Mouse (Mus musculus): ENCODE results near the gene Chrna3. TPM values are rescaled to one million over a fixed set of nuclear protein-coding genes. Genes with fewer than 3 reads are reported as not detected.
A peak's percentile ranks its signal among the peaks of the same experiment; 100 is the strongest.

Gene Chrna3
- polyA plus RNA-seq, 1 experiment from 2014 or later, result not detected

DNA sequence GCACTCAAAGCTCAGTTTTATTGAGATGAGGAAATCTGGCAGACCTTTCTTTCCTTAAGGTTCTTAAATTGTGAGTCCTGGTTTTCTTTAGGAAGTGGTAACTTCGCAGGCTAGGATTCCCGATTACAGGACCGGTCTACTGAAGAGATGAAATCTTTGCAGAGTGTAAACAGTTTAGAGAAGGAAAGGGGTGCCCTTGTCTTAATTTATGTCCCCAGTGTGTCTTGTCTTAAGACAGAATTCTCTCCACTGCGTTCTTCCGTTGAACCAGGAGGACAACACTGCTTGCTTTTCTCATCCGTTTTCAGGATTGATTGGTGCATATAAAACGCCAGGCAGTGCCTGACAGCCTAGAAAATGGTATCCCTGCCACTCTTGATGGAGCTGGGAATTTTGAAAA, 44.0 kb downstream of the Chrna3 start:
- Histone ChIP-seq H3K36me3 (replicated peaks; ENCODE audit: insufficient read depth, low read length) (no peaks in the 10 kb centered on the region), H3K4me1 (ENCODE audit: insufficient read depth) (peaks cover 10% of the 10 kb centered on the region), H3K4me2 (ENCODE audit: low read depth, low read length) (no peak overlapping the region), H3K9me3 (ENCODE audit: low read length) (no peaks in the 10 kb centered on the region), H3K4me3 (ENCODE audit: low read depth, low read length) (peak overlapping the region; percentile 56; the same call in 1 of the 2 replicates), H3K27ac (ENCODE audit: low read depth) (no peak overlapping the region), H3K27me3 (ENCODE audit: insufficient read depth, low read length) (peaks cover 40% of the 10 kb centered on the region), H3K9ac (replicated peaks) (no peak overlapping the region)
- 7% methylated on average over 7 of the region's 7 CpGs for WGBS (ENCODE audit: insufficient replicate concordance)
- DNase-seq (no peak), ATAC-seq (no peak)
- TF ChIP-seq EP300 (IDR thresholded peaks at IDR 0.05; ENCODE audit: low read depth) (no peak), CTCF (IDR thresholded peaks at IDR 0.05; ENCODE audit: low read depth) (no peak)

DNA sequence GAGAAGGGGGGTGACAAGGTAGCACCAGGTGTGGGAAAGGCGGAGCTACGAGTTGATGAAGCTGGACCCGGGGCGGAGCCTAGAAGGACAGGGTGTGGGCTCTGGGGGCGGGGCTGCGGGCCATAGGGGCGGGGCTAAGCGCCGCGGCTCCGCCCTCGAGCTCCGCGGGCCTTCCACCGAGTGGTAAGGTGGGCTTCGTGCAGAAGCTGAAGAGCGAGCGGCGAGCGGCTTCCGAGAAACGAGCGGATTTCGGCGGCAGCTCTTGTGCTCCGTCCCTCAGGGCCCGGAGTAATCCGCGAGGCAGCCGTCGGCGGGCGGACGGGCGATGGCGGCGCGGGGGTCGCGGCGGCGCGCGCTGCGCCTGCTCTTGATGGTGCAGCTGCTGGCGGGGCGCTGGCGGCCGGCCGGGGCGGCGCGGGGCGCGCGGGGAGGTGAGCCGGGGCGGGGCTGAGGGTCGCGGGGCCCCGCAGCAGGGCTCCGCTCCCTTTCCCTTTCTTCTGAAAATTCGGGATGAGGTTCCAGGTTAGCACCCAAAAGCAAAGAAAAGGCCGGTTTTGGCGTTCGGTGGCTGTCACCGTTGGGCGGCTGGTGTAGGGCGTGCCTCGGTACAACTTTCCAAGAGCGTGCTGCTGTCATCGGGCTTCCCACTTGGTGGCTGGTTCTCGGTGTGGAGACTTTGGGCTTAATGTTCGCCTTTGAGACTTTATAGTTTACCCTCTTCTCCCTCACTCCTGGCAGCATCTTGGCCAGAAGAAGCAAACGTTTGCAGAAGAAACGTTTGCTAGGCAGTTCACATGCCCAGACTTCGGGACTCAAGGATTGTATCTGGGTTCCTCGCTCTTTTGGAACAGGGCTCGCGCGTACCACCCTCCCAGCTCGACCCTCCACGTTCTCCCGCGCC, 44.8 kb downstream of the Chrna3 start:
- Histone ChIP-seq H3K4me1 (ENCODE audit: insufficient read depth) (peaks cover 10% of the 10 kb centered on the region), H3K4me3 (ENCODE audit: low read depth, low read length) (peak overlapping the region; percentile 56), H3K27me3 (ENCODE audit: insufficient read depth, low read length) (peaks cover 40% of the 10 kb centered on the region), H3K36me3 (replicated peaks; ENCODE audit: insufficient read depth, low read length) (no peaks in the 10 kb centered on the region), H3K4me2 (ENCODE audit: low read depth, low read length) (peak overlapping the region; percentile 91), H3K9me3 (ENCODE audit: low read length) (no peaks in the 10 kb centered on the region), H3K27ac (ENCODE audit: low read depth) (no peak overlapping the region), H3K9ac (replicated peaks) (no peak overlapping the region)
- no peak for TF ChIP-seq EP300 (IDR thresholded peaks at IDR 0.05; ENCODE audit: low read depth)
- TF ChIP-seq CTCF (IDR thresholded peaks at IDR 0.05; ENCODE audit: low read depth), result no peak
- peak; percentile 67; the same call in 1 of the 2 replicates for ATAC-seq
- WGBS (ENCODE audit: insufficient replicate concordance), result under 1% methylated on average over 74 of the region's 85 CpGs
- DNase-seq, result peak; percentile 60

DNA sequence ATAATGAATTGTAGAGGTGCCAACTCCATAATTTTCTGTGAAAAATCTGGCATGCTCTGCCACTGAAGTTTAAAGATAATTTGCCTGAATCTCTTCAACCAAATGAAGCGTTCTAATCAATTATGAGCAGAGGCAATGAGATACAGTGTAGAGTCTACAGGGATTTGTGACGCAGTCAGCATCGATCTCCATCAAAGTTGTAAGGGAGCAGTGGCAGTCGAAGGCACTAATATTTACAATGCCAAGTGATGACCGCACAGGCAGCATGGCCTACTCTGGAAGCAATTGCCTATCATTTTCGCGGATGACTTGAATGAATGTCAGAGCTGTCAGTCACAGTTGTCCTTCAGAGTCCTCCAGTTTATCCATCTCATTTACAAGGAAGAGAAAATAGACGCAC, 45.7 kb downstream of the Chrna3 start, which contains the start of gene Chrna5:
Gene Chrna5 (plus strand): TSS at position 207 of the 400 bp plus-strand sequence.
- Histone ChIP-seq H3K9ac (replicated peaks) (no peak within 1 kb of the TSS), H3K4me2 (ENCODE audit: low read depth, low read length) (peak within 1 kb of the TSS; percentile 91), H3K36me3 (replicated peaks; ENCODE audit: insufficient read depth, low read length) (no peaks in the 10 kb centered on the region), H3K4me1 (ENCODE audit: insufficient read depth) (peaks cover 10% of the 10 kb centered on the region), H3K27ac (ENCODE audit: low read depth) (no peak within 1 kb of the TSS), H3K9me3 (ENCODE audit: low read length) (no peaks in the 10 kb centered on the region), H3K27me3 (ENCODE audit: insufficient read depth, low read length) (peaks cover 40% of the 10 kb centered on the region), H3K4me3 (ENCODE audit: low read depth, low read length) (peak within 1 kb of the TSS; percentile 56)
- 61% methylated on average over 8 of the region's 8 CpGs for WGBS (ENCODE audit: insufficient replicate concordance)
- DNase-seq, result no peak
- no peak for ATAC-seq
- TF ChIP-seq CTCF (IDR thresholded peaks at IDR 0.05; ENCODE audit: low read depth), result no peak
- TF ChIP-seq EP300 (IDR thresholded peaks at IDR 0.05; ENCODE audit: low read depth), result no peak

DNA sequence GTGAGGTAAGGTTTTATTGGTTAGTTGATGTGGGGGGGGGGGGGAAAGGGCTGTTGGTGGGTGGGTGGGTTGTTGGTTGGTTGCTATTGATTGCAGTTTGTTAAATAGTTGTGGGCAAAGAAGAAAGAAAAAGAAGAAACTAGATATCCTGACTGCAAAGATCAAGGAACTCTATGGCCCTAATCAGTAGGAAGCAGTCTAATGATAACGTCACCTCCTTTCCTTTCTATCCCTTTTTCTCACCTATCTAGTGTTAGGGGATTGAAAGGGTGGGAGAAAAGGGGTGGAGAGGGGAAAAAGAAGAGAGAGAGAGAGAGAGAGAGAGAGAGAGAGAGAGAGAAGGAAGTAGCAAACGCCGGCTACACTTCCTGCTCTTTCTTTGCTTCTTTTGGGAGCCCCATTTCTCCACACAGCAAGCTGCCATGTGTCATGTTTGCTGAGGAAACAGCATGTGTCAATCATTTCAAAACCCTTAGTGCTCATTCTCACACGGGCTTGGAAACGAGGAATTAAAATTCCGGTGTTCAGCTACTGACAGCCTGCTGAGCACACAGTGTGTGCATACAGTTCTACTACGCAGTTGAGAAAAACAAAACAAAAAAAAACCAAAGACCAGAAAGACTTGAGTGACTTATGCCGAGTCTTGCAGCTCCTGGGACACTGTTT, 56.3 kb downstream of the Chrna3 start:
- no peak overlapping the region for H3K27ac ChIP-seq (ENCODE audit: low read depth)
- no peak overlapping the region for H3K4me2 ChIP-seq (ENCODE audit: low read depth, low read length)
- DNase-seq, result no peak
- H3K36me3 ChIP-seq (replicated peaks; ENCODE audit: insufficient read depth, low read length), result no peaks in the 10 kb centered on the region
- no peak for ATAC-seq
- WGBS (ENCODE audit: insufficient replicate concordance), result 34% methylated on average over 8 of the region's 8 CpGs
- no peaks in the 10 kb centered on the region for H3K9me3 ChIP-seq (ENCODE audit: low read length)
- H3K4me3 ChIP-seq (ENCODE audit: low read depth, low read length), result no peak overlapping the region
- H3K27me3 ChIP-seq (ENCODE audit: insufficient read depth, low read length), result no peaks in the 10 kb centered on the region
- no peaks in the 10 kb centered on the region for H3K4me1 ChIP-seq (ENCODE audit: insufficient read depth)
- H3K9ac ChIP-seq (replicated peaks), result no peak overlapping the region
- TF ChIP-seq CTCF (IDR thresholded peaks at IDR 0.05; ENCODE audit: low read depth) (no peak), EP300 (IDR thresholded peaks at IDR 0.05; ENCODE audit: low read depth) (no peak)

DNA sequence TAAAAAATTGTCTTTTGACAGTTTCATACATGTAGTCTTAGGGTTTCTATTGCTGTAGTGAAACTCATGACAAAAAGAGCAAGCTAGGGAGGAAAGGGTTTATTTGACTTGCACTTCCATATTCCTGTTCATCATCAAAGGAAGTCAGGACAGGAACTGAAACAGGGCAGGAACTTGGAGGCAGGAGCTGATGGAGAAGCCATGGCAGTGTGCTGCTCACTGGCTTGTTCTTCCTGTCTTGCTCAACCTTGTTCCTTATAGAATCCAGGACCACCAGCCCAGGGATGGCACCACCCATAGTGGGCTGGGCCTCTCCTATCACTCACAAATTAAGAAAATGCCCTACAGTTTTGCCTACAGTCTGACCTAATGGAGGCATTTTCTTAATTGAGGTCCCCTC, 62.7 kb downstream of the Chrna3 start:
- Histone ChIP-seq H3K9ac (replicated peaks) (no peak overlapping the region), H3K27ac (ENCODE audit: low read depth) (no peak overlapping the region), H3K4me1 (ENCODE audit: insufficient read depth) (no peaks in the 10 kb centered on the region), H3K4me3 (ENCODE audit: low read depth, low read length) (no peak overlapping the region), H3K9me3 (ENCODE audit: low read length) (0 out of 2 replicates have a peak, but pooled peaks cover 3% of the 10 kb centered on the region), H3K36me3 (replicated peaks; ENCODE audit: insufficient read depth, low read length) (peaks cover 2% of the 10 kb centered on the region), H3K27me3 (ENCODE audit: insufficient read depth, low read length) (no peaks in the 10 kb centered on the region), H3K4me2 (ENCODE audit: low read depth, low read length) (no peak overlapping the region)
- TF ChIP-seq EP300 (IDR thresholded peaks at IDR 0.05; ENCODE audit: low read depth), result no peak
- DNase-seq (no peak), ATAC-seq (no peak)

DNA sequence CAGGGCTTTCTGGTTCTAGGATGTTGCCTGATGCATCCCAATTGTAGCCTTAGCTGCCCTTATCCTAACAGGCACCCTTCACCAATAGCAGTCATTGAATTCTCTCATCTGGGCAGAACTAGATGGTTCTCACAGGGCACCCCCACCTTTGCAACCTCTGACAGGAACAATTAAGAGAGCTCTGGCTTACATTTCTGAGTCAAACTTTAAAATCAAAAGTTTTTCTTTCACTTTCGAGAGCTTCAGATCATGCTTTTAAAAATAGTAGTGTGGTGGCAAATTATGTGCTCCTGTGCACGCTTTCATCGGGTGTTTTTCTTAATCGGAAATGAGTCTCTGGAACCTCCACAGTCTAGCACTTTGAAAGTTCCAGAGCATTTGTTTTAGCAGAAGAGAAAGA, 65.3 kb downstream of the Chrna3 start:
- no peak for DNase-seq
- TF ChIP-seq EP300 (IDR thresholded peaks at IDR 0.05; ENCODE audit: low read depth), result no peak
- 83% methylated on average over 4 of the region's 4 CpGs for WGBS (ENCODE audit: insufficient replicate concordance)

More for the DNA sequence above, 65.3 kb downstream of the Chrna3 start:
- no peak overlapping the region for H3K27ac ChIP-seq (ENCODE audit: low read depth)
- no peaks in the 10 kb centered on the region for H3K4me1 ChIP-seq (ENCODE audit: insufficient read depth)
- peaks cover 25% of the 10 kb centered on the region for H3K36me3 ChIP-seq (replicated peaks; ENCODE audit: insufficient read depth, low read length)
- no peak overlapping the region for H3K4me3 ChIP-seq (ENCODE audit: low read depth, low read length)
- H3K4me2 ChIP-seq (ENCODE audit: low read depth, low read length), result no peak overlapping the region
- H3K9me3 ChIP-seq (ENCODE audit: low read length), result 0 out of 2 replicates have a peak, but pooled peaks cover 3% of the 10 kb centered on the region
- no peak overlapping the region for H3K9ac ChIP-seq (replicated peaks)
- no peak for ATAC-seq
- H3K27me3 ChIP-seq (ENCODE audit: insufficient read depth, low read length), result no peaks in the 10 kb centered on the region

Other genes with a start within 250 kb of the Chrna3 start
- 6.5 and 7.5 TPM in 2 replicates for gene Ireb2, start 162.8 kb downstream of the Chrna3 start, polyA plus RNA-seq (2015; fragmentation: Nextera tagmentation; extraction: Ambion mirVana)
- gene Hykk, start 109.3 kb downstream of the Chrna3 start, polyA plus RNA-seq (2015; fragmentation: Nextera tagmentation; extraction: Ambion mirVana), result 13.7 and 14.0 TPM in 2 replicates
- gene Psma4, start 75.8 kb downstream of the Chrna3 start, polyA plus RNA-seq (2015; fragmentation: Nextera tagmentation; extraction: Ambion mirVana), result 113 and 118 TPM in 2 replicates
- gene AY074887, start 75.6 kb downstream of the Chrna3 start, polyA plus RNA-seq (2015; fragmentation: Nextera tagmentation; extraction: Ambion mirVana), result 0.39 and 0.44 TPM in 2 replicates
- gene Chrna5, start 45.7 kb downstream of the Chrna3 start, polyA plus RNA-seq (2015; fragmentation: Nextera tagmentation; extraction: Ambion mirVana), result not detected in 2 replicates
- not detected in 2 replicates for gene Chrnb4, start 22.2 kb upstream of the Chrna3 start, polyA plus RNA-seq (2015; fragmentation: Nextera tagmentation; extraction: Ambion mirVana)
- gene Ube2q2, start 122.3 kb upstream of the Chrna3 start, polyA plus RNA-seq (2015; fragmentation: Nextera tagmentation; extraction: Ambion mirVana), result 7.7 and 8.3 TPM in 2 replicates
- 23.1 and 25.0 TPM in 2 replicates for gene Fbxo22, start 182.4 kb upstream of the Chrna3 start, polyA plus RNA-seq (2015; fragmentation: Nextera tagmentation; extraction: Ambion mirVana)

Measured in liver, postnatal 0 days (tissue).